Mouse (Mus musculus) liver, adult 2 months (tissue): Measurements from ENCODE around the gene Eps8l3.

Source experiments
- CTCF ChIP-seq: fragments of 200-500 bp; IDR thresholded peaks from 2 replicates; pipeline ENCODE4 v1.5.1; 2011; ENCODE audit warnings: low read depth, low read length, control low read depth
- POLR2A ChIP-seq: fragments of 200-500 bp; IDR thresholded peaks from 2 replicates; pipeline ENCODE4 v1.6.1; 2011; ENCODE audit warnings: low read length, control low read depth; ENCODE audit not compliant: insufficient read depth; ENCODE audit errors: extremely low read depth

DNA sequence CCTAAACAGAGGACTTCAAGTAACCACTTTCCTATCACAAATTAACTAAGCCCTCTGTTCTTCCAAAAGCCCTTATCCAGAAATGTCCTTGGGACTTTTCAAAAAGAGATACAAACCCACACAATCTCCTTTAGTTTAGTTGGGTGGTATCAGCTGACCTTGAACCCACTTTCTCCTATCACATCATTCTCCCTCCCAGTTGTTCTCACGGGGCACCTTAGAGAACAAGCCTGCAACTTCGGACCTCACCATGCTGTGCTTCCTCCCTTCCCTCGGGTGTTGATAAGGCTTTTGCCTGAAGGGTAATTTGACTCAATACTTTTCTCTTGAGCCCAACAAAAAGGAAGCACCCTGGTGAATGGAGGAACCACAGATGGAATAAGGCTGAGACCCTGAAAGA is 58.9 kb downstream of the Eps8l3 start:
- TF ChIP-seq CTCF (no peak), POLR2A (no peak)
